Mouse (Mus musculus) midbrain, embryonic 11.5 days (tissue): Measurements from ENCODE around the gene Bdkrb2. TPM values are rescaled to one million over a fixed set of nuclear protein-coding genes. Genes with fewer than 3 reads are reported as not detected.

Source experiments
- ATAC-seq: fragments of 200-750 bp; cut with Nextera tagmentation; 2 replicates; pipeline ENCODE4 v1.8.0; 2017; ENCODE audit warnings: moderate TSS enrichment, moderate library complexity; ENCODE audit not compliant: low FRiP score
- DNase-seq: peaks from one replicate; pipeline ENCODE4 v3.0.0; 2015; ENCODE audit warnings: low spot score; ENCODE audit errors: missing footprints
- H3K27ac ChIP-seq: fragments of 300-500 bp; sonication (generic); 2 replicates; pipeline ENCODE4 v1.5.1; 2014; ENCODE audit warnings: low read depth, low read length
- H3K27me3 ChIP-seq: fragments of 300-500 bp; sonication (generic); 2 replicates; pipeline ENCODE4 v1.6.1; 2014; ENCODE audit warnings: mild to moderate bottlenecking, low read length, moderate library complexity, mixed read lengths; ENCODE audit not compliant: control insufficient read depth, insufficient read depth
- H3K36me3 ChIP-seq: fragments of 300-500 bp; sonication (generic); 2 replicates; pipeline ENCODE4 v1.6.1; 2014; ENCODE audit warnings: mild to moderate bottlenecking, low read length, moderate library complexity, mixed read lengths; ENCODE audit not compliant: control insufficient read depth, insufficient read depth
- H3K4me1 ChIP-seq: fragments of 300-500 bp; sonication (generic); 2 replicates; pipeline ENCODE4 v1.6.1; 2014; ENCODE audit warnings: low read length; ENCODE audit not compliant: control insufficient read depth, insufficient read depth
- H3K4me2 ChIP-seq: fragments of 300-500 bp; sonication (generic); 2 replicates; pipeline ENCODE4 v1.6.1; 2014; ENCODE audit warnings: mild to moderate bottlenecking, moderate library complexity
- H3K4me3 ChIP-seq: fragments of 300-500 bp; sonication (generic); 2 replicates; pipeline ENCODE4 v1.5.1; 2014; ENCODE audit warnings: low read depth, low read length
- H3K9ac ChIP-seq: fragments of 300-500 bp; sonication (generic); 2 replicates; pipeline ENCODE4 v1.6.1; 2014; ENCODE audit warnings: low read length
- H3K9me3 ChIP-seq: fragments of 300-500 bp; sonication (generic); 2 replicates; pipeline ENCODE4 v1.6.1; 2016; ENCODE audit warnings: low read length; ENCODE audit not compliant: control insufficient read depth
- WGBS: fragments of 180-500 bp; shearing (Covaris S2); extraction: QIAGEN DNeasy Blood & Tissue Kit; methylation state at CpG from one replicate; pipeline ENCODE4 v1.1.7; 2014; 5-methylcytosine and 5-hydroxymethylcytosine counted together
- polyA plus RNA-seq: library from polyadenylated mRNA; unstranded; fragments of >200 nt; fragmentation: Nextera tagmentation; extraction: Ambion mirVana; gene quantifications from 2 replicates; pipeline ENCODE4 v1.2.1, GENCODE M21; 2014

Bdkrb2 gene
- polyA plus RNA-seq, 1 experiment from 2014 or later: 0.12 TPM

- Histone ChIP-seq H3K27ac (no peak overlapping the region), H3K27me3 (no peaks in the 10 kb centered on the region), H3K4me3 (no peak overlapping the region), H3K9ac (no peak overlapping the region), H3K9me3 (no peaks in the 10 kb centered on the region), H3K4me1 (no peaks in the 10 kb centered on the region), H3K36me3 (no peaks in the 10 kb centered on the region), H3K4me2 (no peak overlapping the region)
- ATAC-seq (no peak), DNase-seq (peak; percentile 69)
- 82% methylated on average over 3 of the region's 3 CpGs for WGBS
These were observed 8.8 kb downstream of the Bdkrb2 start for GRCm38 (mm10) chr12:105571867-105572266.

DNA sequence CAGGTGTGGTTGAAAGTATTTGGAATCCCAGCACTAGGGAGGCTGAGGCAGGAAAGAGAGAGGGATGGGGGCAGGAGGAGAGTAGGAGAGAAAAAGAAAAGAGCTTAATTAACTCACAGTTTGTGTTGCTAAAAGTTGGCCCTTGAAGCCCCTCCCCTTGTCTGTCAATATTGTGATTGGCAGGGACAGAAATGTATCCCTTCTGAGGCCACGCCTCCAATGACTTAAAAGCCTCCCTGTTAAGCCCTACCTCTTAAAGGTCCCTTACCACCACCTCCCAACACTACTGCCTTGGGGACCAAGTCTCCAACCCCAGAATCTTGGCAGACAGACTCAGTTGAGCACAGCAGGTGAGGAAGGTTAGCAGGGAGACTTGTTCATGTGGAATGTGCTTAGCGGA lies 9.6 kb downstream of the Bdkrb2 start:
- Histone ChIP-seq H3K27me3 (no peaks in the 10 kb centered on the region), H3K27ac (no peak overlapping the region), H3K9me3 (no peaks in the 10 kb centered on the region), H3K4me3 (no peak overlapping the region), H3K36me3 (no peaks in the 10 kb centered on the region), H3K4me2 (no peak overlapping the region), H3K9ac (no peak overlapping the region), H3K4me1 (no peaks in the 10 kb centered on the region)
- WGBS: 77% methylated on average over 2 of the region's 2 CpGs
- DNase-seq (no peak), ATAC-seq (no peak)

DNA sequence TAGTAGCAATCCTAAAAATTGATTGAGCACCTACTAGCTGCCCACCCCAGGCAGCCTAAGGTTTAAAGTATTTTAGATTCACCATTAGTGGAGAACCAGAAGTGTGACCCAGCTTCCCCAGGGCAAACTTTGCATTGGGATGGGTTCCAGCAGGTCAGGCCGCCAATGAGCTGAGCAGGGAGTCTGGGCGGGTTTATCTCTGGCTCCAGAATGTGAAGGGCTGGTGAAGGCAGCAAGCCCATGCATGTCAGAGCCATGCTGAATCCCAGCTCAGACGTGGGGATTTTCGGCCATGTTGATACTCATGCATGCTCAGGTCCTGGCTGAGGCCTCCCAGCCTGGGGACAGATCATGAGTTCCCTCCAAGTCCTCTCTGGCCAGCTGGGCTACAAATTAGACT lies 11.3 kb downstream of the Bdkrb2 start:
- H3K36me3 ChIP-seq: no peaks in the 10 kb centered on the region
- H3K4me3 ChIP-seq: no peak overlapping the region
- H3K27ac ChIP-seq: no peak overlapping the region
- 89% methylated on average over 4 of the region's 4 CpGs for WGBS
- ATAC-seq: no peak
- H3K9ac ChIP-seq: no peak overlapping the region
- H3K27me3 ChIP-seq: no peaks in the 10 kb centered on the region
- H3K4me2 ChIP-seq: no peak overlapping the region
- no peaks in the 10 kb centered on the region for H3K4me1 ChIP-seq
- DNase-seq: no peak
- H3K9me3 ChIP-seq: no peaks in the 10 kb centered on the region

GRCm38 (mm10) chr12:105580490-105580889 lies 17.5 kb downstream of the Bdkrb2 start:
- Histone ChIP-seq H3K4me1 (peaks cover 6% of the 10 kb centered on the region; the same call in 1 of the 2 replicates), H3K4me3 (no peak overlapping the region), H3K27me3 (no peaks in the 10 kb centered on the region), H3K27ac (no peak overlapping the region), H3K4me2 (no peak overlapping the region), H3K9me3 (no peaks in the 10 kb centered on the region), H3K36me3 (no peaks in the 10 kb centered on the region), H3K9ac (no peak overlapping the region)
- ATAC-seq: no peak
- peak; percentile 31 for DNase-seq
- 78% methylated on average over 17 of the region's 17 CpGs for WGBS

- Histone ChIP-seq H3K27me3 (no peaks in the 10 kb centered on the region), H3K27ac (no peak overlapping the region), H3K4me2 (no peak overlapping the region), H3K4me1 (peaks cover 6% of the 10 kb centered on the region; the same call in 1 of the 2 replicates), H3K9ac (no peak overlapping the region), H3K9me3 (no peaks in the 10 kb centered on the region), H3K36me3 (no peaks in the 10 kb centered on the region), H3K4me3 (no peak overlapping the region)
- DNase-seq: no peak
- ATAC-seq: no peak
- 62% methylated on average over 9 of the region's 9 CpGs for WGBS
These were observed 19.5 kb downstream of the Bdkrb2 start for GRCm38 (mm10) chr12:105582486-105582885.

- Histone ChIP-seq H3K9ac (no peak overlapping the region), H3K27ac (no peak overlapping the region), H3K36me3 (no peaks in the 10 kb centered on the region), H3K4me1 (peaks cover 6% of the 10 kb centered on the region; the same call in 1 of the 2 replicates), H3K27me3 (no peaks in the 10 kb centered on the region), H3K4me3 (no peak overlapping the region), H3K9me3 (no peaks in the 10 kb centered on the region), H3K4me2 (no peak overlapping the region)
- 18% methylated on average over 2 of the region's 2 CpGs for WGBS
- ATAC-seq (peak; percentile 56; the same call in 1 of the 2 replicates), DNase-seq (peak; percentile 81)
These were observed 20.5 kb downstream of the Bdkrb2 start for GRCm38 (mm10) chr12:105583484-105583883.

DNA sequence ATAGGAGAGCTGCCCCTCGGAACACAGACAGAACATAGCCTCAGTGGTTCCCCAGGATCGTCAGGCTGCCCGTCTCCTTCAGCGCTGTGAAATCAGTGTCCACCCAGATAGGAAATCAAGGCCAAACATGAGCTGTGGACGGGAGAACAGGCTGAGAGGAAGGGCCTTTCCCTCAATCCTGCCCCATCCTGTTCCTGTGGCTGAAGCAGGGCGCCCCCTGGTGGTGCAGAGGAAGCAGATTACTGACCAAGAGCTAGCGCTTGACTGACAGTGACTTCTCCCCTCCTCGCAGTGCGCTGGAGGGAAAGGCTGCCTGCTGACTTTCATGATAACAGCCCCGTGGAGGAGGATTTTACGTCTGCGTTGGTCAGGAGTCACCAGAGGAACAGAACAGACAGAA lies 21.8 kb downstream of the Bdkrb2 start:
- Histone ChIP-seq H3K36me3 (no peaks in the 10 kb centered on the region), H3K9ac (no peak overlapping the region), H3K9me3 (no peaks in the 10 kb centered on the region), H3K27ac (no peak overlapping the region), H3K4me3 (no peak overlapping the region), H3K27me3 (no peaks in the 10 kb centered on the region), H3K4me2 (no peak overlapping the region), H3K4me1 (peaks cover 6% of the 10 kb centered on the region; the same call in 1 of the 2 replicates)
- 18% methylated on average over 12 of the region's 12 CpGs for WGBS
- DNase-seq (peak; percentile 92), ATAC-seq (peak; percentile 59; the same call in 1 of the 2 replicates)

GRCm38 (mm10) chr12:105587526-105587925 lies 24.5 kb downstream of the Bdkrb2 start:
- no peak overlapping the region for H3K4me2 ChIP-seq
- DNase-seq: peak; percentile 68
- WGBS: 87% methylated on average over 8 of the region's 8 CpGs

DNA sequence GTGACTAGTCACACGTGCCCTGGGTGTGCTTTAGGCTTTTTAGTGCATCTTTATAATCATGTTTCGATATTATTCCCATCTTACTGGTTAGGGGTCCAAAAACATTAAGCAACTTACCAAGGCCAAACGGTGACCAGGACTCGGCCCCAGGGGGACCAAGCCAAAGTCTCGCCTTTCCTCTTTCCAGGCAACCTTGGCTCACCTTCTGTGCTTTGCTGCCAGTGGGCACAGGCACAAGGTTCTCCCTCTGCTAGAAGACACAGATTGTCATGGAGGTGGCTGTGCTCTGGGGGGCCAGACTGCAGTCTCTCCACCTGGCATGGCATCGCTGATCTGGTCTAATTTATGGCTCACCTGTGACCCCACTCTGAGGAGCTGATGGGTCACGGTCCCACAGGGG lies 27.8 kb downstream of the Bdkrb2 start:
- H3K36me3 ChIP-seq: no peaks in the 10 kb centered on the region
- ATAC-seq (no peak), DNase-seq (no peak)
- WGBS: 82% methylated on average over 7 of the region's 7 CpGs
- H3K4me2 ChIP-seq: no peak overlapping the region
- H3K9me3 ChIP-seq: no peaks in the 10 kb centered on the region
- H3K4me3 ChIP-seq: no peak overlapping the region
- no peaks in the 10 kb centered on the region for H3K27me3 ChIP-seq
- no peak overlapping the region for H3K27ac ChIP-seq
- no peak overlapping the region for H3K9ac ChIP-seq
- no peaks in the 10 kb centered on the region for H3K4me1 ChIP-seq

More at GRCm38 (mm10) chr12:105587526-105587925, 24.5 kb downstream of the Bdkrb2 start:
- H3K36me3 ChIP-seq: no peaks in the 10 kb centered on the region
- H3K27ac ChIP-seq: no peak overlapping the region
- H3K9ac ChIP-seq: no peak overlapping the region
- H3K27me3 ChIP-seq: no peaks in the 10 kb centered on the region
- ATAC-seq: no peak
- peaks cover 6% of the 10 kb centered on the region; the same call in 1 of the 2 replicates for H3K4me1 ChIP-seq
- no peak overlapping the region for H3K4me3 ChIP-seq
- no peaks in the 10 kb centered on the region for H3K9me3 ChIP-seq
